Mouse (Mus musculus): Measurements from ENCODE around the gene Abca8a. TPM values are rescaled to one million over a fixed set of nuclear protein-coding genes. Genes with fewer than 3 reads are reported as not detected.
"Not testable (repeated sequence)": the region's sequence is repeated elsewhere in the genome, so short reads cannot be mapped to it uniquely, and the experiment has no call there.

The Abca8a gene
- polyA plus RNA-seq, 1 experiment, result 1.2 TPM

GRCm38 (mm10) chr11:110010836-110011546, 84.8 kb downstream of the Abca8a start:
- WGBS, result 66% methylated on average over 2 of the region's 2 CpGs

GRCm38 (mm10) chr11:109995624-109996023, 100.2 kb downstream of the Abca8a start, which contains the start of gene Abca8b:
Gene Abca8b (minus strand): TSS chr11:109995845.
- no peak for TF ChIP-seq CTCF (IDR thresholded peaks at IDR 0.05; ENCODE audit: control insufficient read depth, insufficient read depth, low read length)
- TF ChIP-seq POLR2A (IDR thresholded peaks at IDR 0.05; ENCODE audit: borderline replicate concordance, control insufficient read depth, low read depth, low read length), result no peak
- H3K4me3 ChIP-seq (replicated peaks; ENCODE audit: control insufficient read depth, low read depth, low read length), result peak within 1 kb of the TSS; percentile 2
- H3K4me1 ChIP-seq (ENCODE audit: control insufficient read depth, insufficient read depth, low read length), result no peaks in the 10 kb centered on the region
- WGBS, result 2% methylated on average over 15 of the region's 15 CpGs
- H3K27ac ChIP-seq (ENCODE audit: control insufficient read depth, insufficient read depth, low read depth, low read length, poor library complexity), result no peak within 1 kb of the TSS

More at GRCm38 (mm10) chr11:110010836-110011546, 84.8 kb downstream of the Abca8a start:
- TF ChIP-seq CTCF (IDR thresholded peaks at IDR 0.05; ENCODE audit: control insufficient read depth, insufficient read depth, low read length) (no peak), POLR2A (IDR thresholded peaks at IDR 0.05; ENCODE audit: borderline replicate concordance, control insufficient read depth, low read depth, low read length) (no peak)
- H3K4me3 ChIP-seq (replicated peaks; ENCODE audit: control insufficient read depth, low read depth, low read length), result no peak overlapping the region
- H3K27ac ChIP-seq (ENCODE audit: control insufficient read depth, insufficient read depth, low read depth, low read length, poor library complexity), result no peak overlapping the region
- H3K4me1 ChIP-seq (ENCODE audit: control insufficient read depth, insufficient read depth, low read length), result no peaks in the 10 kb centered on the region

GRCm38 (mm10) chr11:109995013-109995412, 100.8 kb downstream of the Abca8a start:
- 9% methylated on average over 3 of the region's 3 CpGs for WGBS
- TF ChIP-seq POLR2A (IDR thresholded peaks at IDR 0.05; ENCODE audit: borderline replicate concordance, control insufficient read depth, low read depth, low read length) (no peak), CTCF (IDR thresholded peaks at IDR 0.05; ENCODE audit: control insufficient read depth, insufficient read depth, low read length) (no peak)
- Histone ChIP-seq H3K4me3 (replicated peaks; ENCODE audit: control insufficient read depth, low read depth, low read length) (no peak overlapping the region), H3K4me1 (ENCODE audit: control insufficient read depth, insufficient read depth, low read length) (no peaks in the 10 kb centered on the region), H3K27ac (ENCODE audit: control insufficient read depth, insufficient read depth, low read depth, low read length, poor library complexity) (no peak overlapping the region)

GRCm38 (mm10) chr11:109994014-109994413, 101.8 kb downstream of the Abca8a start:
- no peaks in the 10 kb centered on the region for H3K4me1 ChIP-seq (ENCODE audit: control insufficient read depth, insufficient read depth, low read length)
- no peak overlapping the region for H3K4me3 ChIP-seq (replicated peaks; ENCODE audit: control insufficient read depth, low read depth, low read length)
- no peak overlapping the region for H3K27ac ChIP-seq (ENCODE audit: control insufficient read depth, insufficient read depth, low read depth, low read length, poor library complexity)
- WGBS, result 56% methylated on average over 6 of the region's 6 CpGs
- TF ChIP-seq CTCF (IDR thresholded peaks at IDR 0.05; ENCODE audit: control insufficient read depth, insufficient read depth, low read length), result no peak
- no peak for TF ChIP-seq POLR2A (IDR thresholded peaks at IDR 0.05; ENCODE audit: borderline replicate concordance, control insufficient read depth, low read depth, low read length)

- Histone ChIP-seq H3K4me1 (ENCODE audit: control insufficient read depth, insufficient read depth, low read length) (no peaks in the 10 kb centered on the region), H3K4me3 (replicated peaks; ENCODE audit: control insufficient read depth, low read depth, low read length) (no peak overlapping the region), H3K27ac (ENCODE audit: control insufficient read depth, insufficient read depth, low read depth, low read length, poor library complexity) (no peak overlapping the region)
- WGBS, result 26% methylated on average over 3 of the region's 3 CpGs
- TF ChIP-seq CTCF (IDR thresholded peaks at IDR 0.05; ENCODE audit: control insufficient read depth, insufficient read depth, low read length) (no peak), POLR2A (IDR thresholded peaks at IDR 0.05; ENCODE audit: borderline replicate concordance, control insufficient read depth, low read depth, low read length) (no peak)
Measured at GRCm38 (mm10) chr11:109991270-109991669, 104.5 kb downstream of the Abca8a start.

- TF ChIP-seq POLR2A (IDR thresholded peaks at IDR 0.05; ENCODE audit: borderline replicate concordance, control insufficient read depth, low read depth, low read length) (no peak), CTCF (IDR thresholded peaks at IDR 0.05; ENCODE audit: control insufficient read depth, insufficient read depth, low read length) (no peak)
- 76% methylated on average over 2 of the region's 2 CpGs for WGBS
- no peaks in the 10 kb centered on the region for H3K4me1 ChIP-seq (ENCODE audit: control insufficient read depth, insufficient read depth, low read length)
- H3K27ac ChIP-seq (ENCODE audit: control insufficient read depth, insufficient read depth, low read depth, low read length, poor library complexity), result no peak overlapping the region
- no peak overlapping the region for H3K4me3 ChIP-seq (replicated peaks; ENCODE audit: control insufficient read depth, low read depth, low read length)
Measured at GRCm38 (mm10) chr11:109990256-109990655, 105.5 kb downstream of the Abca8a start.

GRCm38 (mm10) chr11:109988164-109988563, 107.6 kb downstream of the Abca8a start:
- Histone ChIP-seq H3K4me3 (replicated peaks; ENCODE audit: control insufficient read depth, low read depth, low read length) (no peak overlapping the region), H3K4me1 (ENCODE audit: control insufficient read depth, insufficient read depth, low read length) (no peaks in the 10 kb centered on the region), H3K27ac (ENCODE audit: control insufficient read depth, insufficient read depth, low read depth, low read length, poor library complexity) (no peak overlapping the region)
- no peak for TF ChIP-seq CTCF (IDR thresholded peaks at IDR 0.05; ENCODE audit: control insufficient read depth, insufficient read depth, low read length)
- TF ChIP-seq POLR2A (IDR thresholded peaks at IDR 0.05; ENCODE audit: borderline replicate concordance, control insufficient read depth, low read depth, low read length), result no peak
- WGBS, result 51% methylated on average over 1 of the region's 1 CpGs

GRCm38 (mm10) chr11:109987460-109988072, 108.2 kb downstream of the Abca8a start:
- not testable (repeated sequence) for H3K27ac ChIP-seq (ENCODE audit: control insufficient read depth, insufficient read depth, low read depth, low read length, poor library complexity); H3K4me3 ChIP-seq (replicated peaks; ENCODE audit: control insufficient read depth, low read depth, low read length); H3K4me1 ChIP-seq (ENCODE audit: control insufficient read depth, insufficient read depth, low read length)
- 66% methylated on average over 11 of the region's 11 CpGs for WGBS
